Mouse (Mus musculus) small intestine, adult 2 months (tissue): Measurements from ENCODE around the gene Igfbp2.

Source experiments
- CTCF ChIP-seq: fragments of 200-500 bp; IDR thresholded peaks from 2 replicates; pipeline ENCODE4 v1.5.1; 2012; ENCODE audit warnings: low read depth, mild to moderate bottlenecking, control low read depth, inconsistent platforms, low read length, moderate library complexity, mixed read lengths; ENCODE audit not compliant: insufficient replicate concordance, insufficient read length; ENCODE audit errors: extremely low read depth
- POLR2A ChIP-seq: fragments of 200-500 bp; IDR thresholded peaks from 2 replicates; pipeline ENCODE4 v1.6.1; 2012; ENCODE audit warnings: low read depth, mild to moderate bottlenecking, control low read depth, inconsistent platforms, low read length, moderate library complexity

- no peak for TF ChIP-seq CTCF
- no peak for TF ChIP-seq POLR2A
These were observed 3.4 kb downstream of the Igfbp2 start for GRCm38 (mm10) chr1:72827411-72828315.
